Mouse (Mus musculus) layer of hippocampus, adult 18-20 months (tissue): ENCODE results near the gene Foxi2. TPM values are rescaled to one million over a fixed set of nuclear protein-coding genes. Genes with fewer than 3 reads are reported as not detected.

ENCODE experiments used
- total RNA-seq, 2 experiments: library from RNA; stranded (reverse); gene quantifications; 2 replicates each; pipeline ENCODE4 v1.2.3; 2021

Gene Foxi2
- total RNA-seq, 2 experiments from 2014 or later = not detected

Other genes with a start within 250 kb of the Foxi2 start
- gene Nps, start 151.6 kb upstream of the Foxi2 start, total RNA-seq = not detected
- not detected for gene Clrn3, start 118.3 kb downstream of the Foxi2 start, total RNA-seq
- gene Ptpre, start 127.2 kb downstream of the Foxi2 start, total RNA-seq = 10 to 100 TPM; 47.1 to 49.3 TPM